Mouse (Mus musculus): ENCODE data around the gene Corin. TPM values are rescaled to one million over a fixed set of nuclear protein-coding genes. Genes with fewer than 3 reads are reported as not detected.

Corin gene
- under 1 TPM in 1 of 2 experiments, not detected in 1; 0.17 TPM for total RNA-seq (2021)
- long read RNA-seq, experiment 1, result 0 reads
- long read RNA-seq, experiment 2, result 0 reads

- DNase-seq, result no peak
- intact Hi-C loops (cut with DNase I), result loop anchor here (10.0 kb wide), 1 partner anchor 149 kb away; no protein-coding TSS in a partner anchor
Measured at GRCm38 (mm10) chr5:72503531-72504523, at the start of gene Corin. Gene Corin (minus strand): TSS chr5:72504473.

- no peak for DNase-seq
- intact Hi-C loops (cut with DNase I), result no loop called here
Measured at GRCm38 (mm10) chr5:72551209-72551608, 46.9 kb upstream of the Corin start.

- DNase-seq, result no peak
- intact Hi-C loops (cut with DNase I), result no loop called here
Measured at GRCm38 (mm10) chr5:72528896-72529295, 24.6 kb upstream of the Corin start.

GRCm38 (mm10) chr5:72513808-72514207 is 9.5 kb upstream of the Corin start:
- intact Hi-C loops (cut with DNase I), result no loop called here
- no peak for DNase-seq

- no peak for DNase-seq
- intact Hi-C loops (cut with DNase I), result loop anchor here (10.0 kb wide), 1 partner anchor 151 kb away; no protein-coding TSS in a partner anchor
Measured at GRCm38 (mm10) chr5:72505740-72506139, 1.5 kb upstream of the Corin start.

- intact Hi-C loops (cut with DNase I), result loop anchor here (10.0 kb wide), 1 partner anchor 148 kb away; no protein-coding TSS in a partner anchor
- DNase-seq, result no peak
Measured at GRCm38 (mm10) chr5:72502778-72503177, 1.5 kb downstream of the Corin start.

- no peak for DNase-seq
- intact Hi-C loops (cut with DNase I), result loop anchor here (10.0 kb wide), 1 partner anchor 147 kb away; no protein-coding TSS in a partner anchor
Measured at GRCm38 (mm10) chr5:72501763-72502162, 2.5 kb downstream of the Corin start.

GRCm38 (mm10) chr5:72498271-72498670 is 6.0 kb downstream of the Corin start:
- intact Hi-C loops (cut with DNase I), result no loop called here
- DNase-seq, result no peak

GRCm38 (mm10) chr5:72496756-72497155 is 7.5 kb downstream of the Corin start:
- intact Hi-C loops (cut with DNase I), result no loop called here
- DNase-seq, result no peak

GRCm38 (mm10) chr5:72493906-72494305 is 10.4 kb downstream of the Corin start:
- DNase-seq, result no peak
- intact Hi-C loops (cut with DNase I), result no loop called here

- DNase-seq, result no peak
- intact Hi-C loops (cut with DNase I), result no loop called here
Measured at GRCm38 (mm10) chr5:72491232-72491631, 13.0 kb downstream of the Corin start.

GRCm38 (mm10) chr5:72480456-72480855 is 23.8 kb downstream of the Corin start:
- DNase-seq, result no peak
- intact Hi-C loops (cut with DNase I), result no loop called here

- intact Hi-C loops (cut with DNase I), result no loop called here
- DNase-seq, result no peak
Measured at GRCm38 (mm10) chr5:72472317-72473009, 31.8 kb downstream of the Corin start.

- intact Hi-C loops (cut with DNase I), result no loop called here
- no peak for DNase-seq
Measured at GRCm38 (mm10) chr5:72471746-72472145, 32.5 kb downstream of the Corin start.

- intact Hi-C loops (cut with DNase I), result no loop called here
- no peak for DNase-seq
Measured at GRCm38 (mm10) chr5:72464932-72465331, 39.3 kb downstream of the Corin start.

GRCm38 (mm10) chr5:72459374-72460112 is 44.7 kb downstream of the Corin start:
- no peak for DNase-seq
- intact Hi-C loops (cut with DNase I), result no loop called here

- intact Hi-C loops (cut with DNase I), result no loop called here
- no peak for DNase-seq
Measured at GRCm38 (mm10) chr5:72453690-72454089, 50.6 kb downstream of the Corin start.

GRCm38 (mm10) chr5:72453176-72453575 is 51.1 kb downstream of the Corin start:
- no peak for DNase-seq
- intact Hi-C loops (cut with DNase I), result no loop called here

- intact Hi-C loops (cut with DNase I), result no loop called here
- no peak for DNase-seq
Measured at GRCm38 (mm10) chr5:72452750-72453149, 51.5 kb downstream of the Corin start.

GRCm38 (mm10) chr5:72448846-72449245 is 55.4 kb downstream of the Corin start:
- DNase-seq, result no peak
- intact Hi-C loops (cut with DNase I), result no loop called here

All from gastrocnemius, postnatal 36 days (tissue).